Mouse (Mus musculus): Measurements from ENCODE around the gene Clec4b2. TPM values are rescaled to one million over a fixed set of nuclear protein-coding genes. Genes with fewer than 3 reads are reported as not detected.
"Not testable (repeated sequence)": the region's sequence is repeated elsewhere in the genome, so short reads cannot be mapped to it uniquely, and the experiment has no call there.

The Clec4b2 gene
- polyA plus RNA-seq, 2 experiments = not detected

GRCm38 (mm10) chr6:123244201-123244600 is 71.5 kb downstream of the Clec4b2 start:
- Histone ChIP-seq H3K4me3 (replicated peaks; ENCODE audit: low read length) (no peak overlapping the region), H3K4me1 (ENCODE audit: control insufficient read depth, insufficient read depth, low read length) (no peaks in the 10 kb centered on the region), H3K27ac (replicated peaks; ENCODE audit: low read depth, low read length) (no peak overlapping the region), H3K9ac (ENCODE audit: low read depth, low read length, severe bottlenecking) (no peak overlapping the region), H3K27me3 (ENCODE audit: control insufficient read depth, insufficient read depth, low read length) (no peaks in the 10 kb centered on the region), H3K4me2 (replicated peaks; ENCODE audit: low read depth, low read length, severe bottlenecking) (no peak overlapping the region), H3K36me3 (ENCODE audit: control insufficient read depth, insufficient read depth, low read length) (no peaks in the 10 kb centered on the region), H3K9me3 (ENCODE audit: control insufficient read depth, low read length) (no peaks in the 10 kb centered on the region)
- ATAC-seq (ENCODE audit: low FRiP score, low read depth) (no peak), DNase-seq (ENCODE audit: low spot score) (no peak)
- no peak for TF ChIP-seq POLR2A (IDR thresholded peaks at IDR 0.05; ENCODE audit: borderline replicate concordance, extremely low read depth, insufficient read depth, insufficient read length)
- 82% methylated on average over 5 of the region's 5 CpGs for WGBS

- ATAC-seq (ENCODE audit: low FRiP score, low read depth); H3K27ac ChIP-seq (replicated peaks; ENCODE audit: low read depth, low read length); H3K9ac ChIP-seq (ENCODE audit: low read depth, low read length, severe bottlenecking); H3K4me3 ChIP-seq (replicated peaks; ENCODE audit: low read length); H3K4me2 ChIP-seq (replicated peaks; ENCODE audit: low read depth, low read length, severe bottlenecking); DNase-seq (ENCODE audit: low spot score); H3K36me3 ChIP-seq (ENCODE audit: control insufficient read depth, insufficient read depth, low read length); H3K27me3 ChIP-seq (ENCODE audit: control insufficient read depth, insufficient read depth, low read length); H3K4me1 ChIP-seq (ENCODE audit: control insufficient read depth, insufficient read depth, low read length); H3K9me3 ChIP-seq (ENCODE audit: control insufficient read depth, low read length): not testable (repeated sequence)
- WGBS = 81% methylated on average over 2 of the region's 2 CpGs
These were observed 76.2 kb downstream of the Clec4b2 start for GRCm38 (mm10) chr6:123248862-123249261.

- Histone ChIP-seq H3K4me3 (replicated peaks; ENCODE audit: low read length) (no peak overlapping the region), H3K9me3 (ENCODE audit: control insufficient read depth, low read length) (no peaks in the 10 kb centered on the region), H3K4me1 (ENCODE audit: control insufficient read depth, insufficient read depth, low read length) (no peaks in the 10 kb centered on the region), H3K9ac (ENCODE audit: low read depth, low read length, severe bottlenecking) (no peak overlapping the region), H3K27ac (replicated peaks; ENCODE audit: low read depth, low read length) (no peak overlapping the region), H3K36me3 (ENCODE audit: control insufficient read depth, insufficient read depth, low read length) (no peaks in the 10 kb centered on the region), H3K4me2 (replicated peaks; ENCODE audit: low read depth, low read length, severe bottlenecking) (no peak overlapping the region), H3K27me3 (ENCODE audit: control insufficient read depth, insufficient read depth, low read length) (no peaks in the 10 kb centered on the region)
- DNase-seq (ENCODE audit: low spot score) (no peak), ATAC-seq (ENCODE audit: low FRiP score, low read depth) (no peak)
- TF ChIP-seq POLR2A (IDR thresholded peaks at IDR 0.05; ENCODE audit: borderline replicate concordance, extremely low read depth, insufficient read depth, insufficient read length) = no peak
These were observed 80.0 kb downstream of the Clec4b2 start for GRCm38 (mm10) chr6:123252735-123253134.

Other genes with a start within 250 kb of the Clec4b2 start
- gene Clec4a3, start 220.4 kb upstream of the Clec4b2 start, polyA plus RNA-seq (2012; rRNA removed) = 1.3 and 1.4 TPM in 2 replicates
- 4.0 and 4.4 TPM in 2 replicates for gene Clec4a3, start 220.4 kb upstream of the Clec4b2 start, polyA plus RNA-seq (2014; fragmentation: Nextera tagmentation; extraction: Ambion mirVana)
- gene Clec4a4, start 182.5 kb upstream of the Clec4b2 start, polyA plus RNA-seq (2012; rRNA removed) = not detected in 2 replicates
- gene Clec4a4, start 182.5 kb upstream of the Clec4b2 start, polyA plus RNA-seq (2014; fragmentation: Nextera tagmentation; extraction: Ambion mirVana) = not detected in 2 replicates
- gene Clec4b1, start 122.9 kb upstream of the Clec4b2 start, polyA plus RNA-seq (2012; rRNA removed) = not detected in 2 replicates
- gene Clec4b1, start 122.9 kb upstream of the Clec4b2 start, polyA plus RNA-seq (2014; fragmentation: Nextera tagmentation; extraction: Ambion mirVana) = not detected in 2 replicates
- 1.9 and 2.3 TPM in 2 replicates for gene Clec4a2, start 66.5 kb upstream of the Clec4b2 start, polyA plus RNA-seq (2012; rRNA removed)
- gene Clec4a2, start 66.5 kb upstream of the Clec4b2 start, polyA plus RNA-seq (2014; fragmentation: Nextera tagmentation; extraction: Ambion mirVana) = 4.5 and 5.9 TPM in 2 replicates
- 1.9 and 2.2 TPM in 2 replicates for gene Clec4n, start 57.0 kb downstream of the Clec4b2 start, polyA plus RNA-seq (2012; rRNA removed)
- 2.7 and 3.7 TPM in 2 replicates for gene Clec4n, start 57.0 kb downstream of the Clec4b2 start, polyA plus RNA-seq (2014; fragmentation: Nextera tagmentation; extraction: Ambion mirVana)
- 0.10 and 0.38 TPM in 2 replicates for gene Clec4d, start 89.2 kb downstream of the Clec4b2 start, polyA plus RNA-seq (2012; rRNA removed)
- gene Clec4d, start 89.2 kb downstream of the Clec4b2 start, polyA plus RNA-seq (2014; fragmentation: Nextera tagmentation; extraction: Ambion mirVana) = 0.33 and 0.48 TPM in 2 replicates
- 0.03 and 0.05 TPM in 2 replicates for gene Clec4e, start 117.0 kb downstream of the Clec4b2 start, polyA plus RNA-seq (2012; rRNA removed)
- not detected in 2 replicates for gene Clec4e, start 117.0 kb downstream of the Clec4b2 start, polyA plus RNA-seq (2014; fragmentation: Nextera tagmentation; extraction: Ambion mirVana)
- gene Vmn2r19, start 135.4 kb downstream of the Clec4b2 start, polyA plus RNA-seq (2012; rRNA removed) = not detected in 2 replicates
- not detected in 2 replicates for gene Vmn2r19, start 135.4 kb downstream of the Clec4b2 start, polyA plus RNA-seq (2014; fragmentation: Nextera tagmentation; extraction: Ambion mirVana)
- gene Vmn2r20, start 245.2 kb downstream of the Clec4b2 start, polyA plus RNA-seq (2012; rRNA removed) = not detected in 2 replicates
- gene Vmn2r20, start 245.2 kb downstream of the Clec4b2 start, polyA plus RNA-seq (2014; fragmentation: Nextera tagmentation; extraction: Ambion mirVana) = not detected in 2 replicates